Mouse (Mus musculus) colon, adult 2 months (tissue): Measurements from ENCODE around the gene Eef1a1. TPM values are rescaled to one million over a fixed set of nuclear protein-coding genes. Genes with fewer than 3 reads are reported as not detected.

Experiments used
- polyA plus RNA-seq: library from polyadenylated mRNA; depleted of rRNA; stranded (reverse); fragments of >200 nt; gene quantifications from 2 replicates; pipeline ENCODE4 v1.2.3, GENCODE M21; 2012; rRNA removed

Gene Eef1a1
- 2,114 and 2,981 TPM in 2 replicates for polyA plus RNA-seq

DNA sequence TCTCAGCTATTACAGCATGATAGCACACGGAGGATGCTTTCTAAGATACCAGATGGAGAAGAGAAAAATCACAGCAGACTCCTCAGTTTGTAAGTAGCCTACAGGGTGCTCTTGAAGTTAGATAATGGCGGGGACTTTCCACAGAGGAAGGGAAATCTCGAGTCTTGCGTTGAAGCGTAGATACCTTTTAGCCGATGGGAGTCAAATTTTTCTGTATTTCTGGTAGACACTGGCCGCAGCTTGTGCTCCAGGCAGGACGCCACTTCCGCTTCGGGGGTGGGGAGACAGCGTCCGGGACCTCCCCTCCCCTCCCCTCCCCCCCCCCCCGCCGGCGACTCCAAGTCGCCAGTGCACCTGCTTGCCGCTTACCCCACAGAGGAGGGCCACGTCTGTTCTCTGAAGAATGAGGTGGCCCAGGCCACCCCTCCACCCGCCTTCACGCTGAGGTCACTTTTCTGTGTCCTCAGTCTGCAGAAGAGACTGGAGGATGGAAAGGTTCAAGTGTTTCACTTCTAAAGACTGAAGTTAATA lies at the start of gene Eef1a1:
TSS of gene Eef1a1 (minus strand) at position 262 of the 531 bp plus-strand sequence.

GRCm38 (mm10) chr9:78447973-78448873 lies 40.7 kb downstream of the Eef1a1 start, which contains the start of the genes Mto1 and Gm17324:
Gene Mto1, plus strand, starts transcription at chr9:78448208.
Gene Gm17324, minus strand, starts transcription at chr9:78448786.

DNA sequence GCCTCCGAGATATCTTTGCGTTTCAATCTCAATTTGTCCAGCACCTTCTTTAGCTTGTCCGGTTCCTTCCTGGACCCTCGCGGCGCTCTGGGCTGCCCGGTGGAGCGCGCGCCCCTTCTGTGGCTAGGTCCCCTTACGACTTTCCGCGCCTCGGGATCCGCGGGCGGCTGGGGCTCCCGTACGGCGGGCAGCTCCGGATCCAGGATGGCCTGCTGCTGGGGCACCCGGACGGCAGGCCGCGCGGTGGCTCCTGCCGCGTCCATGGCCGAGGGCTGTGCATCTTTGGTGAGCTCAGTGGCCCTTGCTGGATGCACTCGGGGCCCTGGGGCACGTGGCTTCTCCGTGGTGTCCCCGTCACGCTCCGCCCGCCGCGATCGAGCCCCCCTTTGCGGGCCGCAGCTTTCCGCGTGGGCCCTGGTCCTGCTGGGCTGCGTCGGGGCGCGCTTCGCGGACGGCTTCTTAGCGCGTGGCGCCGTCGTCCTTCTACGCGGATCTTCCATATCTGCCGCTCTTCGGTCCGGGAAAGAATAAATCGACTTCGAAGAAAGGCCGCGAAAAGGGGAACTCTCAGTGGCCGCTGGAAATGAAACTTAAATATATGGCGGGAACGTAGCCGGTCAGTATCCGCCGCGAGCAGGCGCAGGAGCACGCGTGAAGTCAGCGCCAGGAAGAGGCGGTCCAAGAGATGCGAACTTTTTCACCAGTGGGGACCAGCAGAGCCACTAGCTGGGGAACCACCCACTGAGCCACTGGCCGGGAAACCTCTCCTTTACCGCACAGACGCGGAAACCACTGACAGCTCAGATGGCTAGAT lies 46.2 kb downstream of the Eef1a1 start, which contains the start of gene Cgas:
TSS of gene Cgas (minus strand) at position 659 of the 814 bp plus-strand sequence.

Other genes with a start within 250 kb of the Eef1a1 start
- gene Gm3776, start 232.0 kb downstream of the Eef1a1 start, polyA plus RNA-seq, result 0.16 and 0.87 TPM in 2 replicates
- gene Gm10639, start 199.2 kb downstream of the Eef1a1 start, polyA plus RNA-seq, result not detected in 2 replicates
- not detected in 2 replicates for gene Omt2a, start 174.4 kb downstream of the Eef1a1 start, polyA plus RNA-seq
- gene Omt2b, start 161.6 kb downstream of the Eef1a1 start, polyA plus RNA-seq, result not detected in 2 replicates
- gene Gsta2, start 133.4 kb downstream of the Eef1a1 start, polyA plus RNA-seq, result 0.28 TPM in 1 of 2 replicates, not detected in the other
- not detected in 2 replicates for gene Dppa5a, start 121.0 kb downstream of the Eef1a1 start, polyA plus RNA-seq
- gene Ooep, start 110.4 kb downstream of the Eef1a1 start, polyA plus RNA-seq, result 0.19 and 0.28 TPM in 2 replicates
- gene Ddx43, start 93.4 kb downstream of the Eef1a1 start, polyA plus RNA-seq, result 0.30 and 0.41 TPM in 2 replicates
- 0.86 and 1.0 TPM in 2 replicates for gene Cgas, start 45.9 kb downstream of the Eef1a1 start, polyA plus RNA-seq
- 10.2 and 11.1 TPM in 2 replicates for gene Mto1, start 40.9 kb downstream of the Eef1a1 start, polyA plus RNA-seq
- not detected in 2 replicates for gene Gm17324, start 40.4 kb downstream of the Eef1a1 start, polyA plus RNA-seq
- 13.1 and 17.2 TPM in 2 replicates for gene Slc17a5, start 98.9 kb upstream of the Eef1a1 start, polyA plus RNA-seq
- 2.3 and 5.0 TPM in 2 replicates for gene Cd109, start 126.4 kb upstream of the Eef1a1 start, polyA plus RNA-seq